Mouse (Mus musculus) cerebellum, postnatal 36 days (tissue): ENCODE data around the gene Kif24.

Source experiments
- DNase-seq, 2 experiments: peaks; one replicate each; pipeline ENCODE4 v3.0.0; 2021 to 2022; ENCODE audit warnings: mixed read lengths in 2 of 2

Gene Kif24

GRCm38 (mm10) chr4:41464345-41465286, at the start of gene Kif24, which contains the start of gene Nudt2:
Kif24 (minus strand) TSS chr4:41464887.
Nudt2 (plus strand) TSS chr4:41465151.
- peak; percentile 96 for DNase-seq

- no peak for DNase-seq
Measured at GRCm38 (mm10) chr4:41513714-41514113, 49.0 kb upstream of the Kif24 start.

DNA sequence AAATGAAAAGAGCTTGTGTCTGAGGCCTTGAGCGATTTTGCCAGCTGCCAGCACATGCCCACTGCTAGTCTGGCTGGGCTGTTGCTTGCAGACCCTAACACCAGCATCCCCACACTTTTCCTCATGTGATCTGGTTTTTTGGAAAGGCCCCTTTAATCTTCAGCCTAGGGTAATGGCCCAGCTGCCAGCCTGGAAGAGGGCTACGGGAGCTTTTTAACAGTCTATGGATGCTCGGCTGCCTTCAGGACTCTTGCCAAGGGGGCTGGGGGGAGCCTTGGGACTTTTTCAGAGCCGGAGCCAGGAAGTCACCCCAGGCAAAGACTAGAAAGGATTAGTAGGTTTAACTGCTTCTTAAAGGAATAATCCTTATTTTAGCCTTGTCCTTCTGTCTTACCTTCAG, 48.6 kb upstream of the Kif24 start:
- DNase-seq: no peak

GRCm38 (mm10) chr4:41507998-41508397, 43.3 kb upstream of the Kif24 start:
- no peak for DNase-seq

DNA sequence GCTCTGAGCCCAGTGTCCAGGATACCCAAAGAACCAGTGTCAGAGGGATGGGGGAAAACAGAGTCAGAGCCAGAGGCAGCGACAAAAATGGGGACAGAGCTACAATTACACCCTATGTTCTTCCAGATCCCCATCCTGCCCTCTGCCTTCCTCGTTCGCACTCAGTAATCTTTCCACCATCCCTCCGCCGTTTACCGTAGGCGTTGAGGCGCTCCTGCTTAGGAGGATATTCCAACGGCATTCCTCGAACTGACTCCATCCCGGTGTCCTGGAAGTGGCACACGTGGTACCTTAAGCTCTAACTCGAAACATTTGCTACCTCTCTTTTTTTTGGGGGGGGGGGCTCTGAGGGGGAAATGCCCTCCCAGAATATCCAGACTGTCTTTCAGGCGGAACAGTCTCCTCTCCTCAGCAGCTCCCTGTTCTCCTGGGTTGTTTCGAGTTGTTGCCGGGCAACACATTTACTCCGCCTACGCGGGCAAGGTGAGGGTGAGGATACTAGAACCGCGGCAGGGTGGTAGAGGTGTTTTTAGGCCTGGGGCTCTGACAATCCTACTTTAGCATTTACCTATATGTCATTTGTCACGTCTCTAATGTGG, 42.7 kb upstream of the Kif24 start:
- no peak for DNase-seq

DNA sequence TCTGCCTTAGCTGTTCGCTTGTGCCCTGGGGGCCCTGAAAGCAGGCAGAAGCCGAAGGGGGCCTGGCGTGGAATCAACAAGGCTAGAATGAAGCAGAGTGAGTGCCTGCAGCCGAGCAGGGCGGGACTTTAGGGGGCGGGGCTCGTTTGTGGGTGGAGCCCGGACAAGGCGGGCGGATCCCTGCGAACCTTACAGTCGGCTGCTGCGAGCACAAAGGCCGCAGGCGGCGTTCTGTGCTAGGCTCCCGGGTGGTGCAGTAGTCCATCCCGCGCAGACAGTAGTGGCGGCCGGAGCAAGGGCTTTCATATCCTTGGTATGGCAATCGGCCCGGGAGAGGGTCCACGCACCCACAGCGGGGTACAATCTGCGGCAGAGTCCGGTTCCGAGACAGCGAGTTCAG, 42.2 kb upstream of the Kif24 start:
- peak; percentile 76 to 82 for DNase-seq

GRCm38 (mm10) chr4:41506156-41506555, 41.5 kb upstream of the Kif24 start:
- peak; percentile 59 to 64 for DNase-seq

GRCm38 (mm10) chr4:41505131-41505551, 40.5 kb upstream of the Kif24 start:
- no peak for DNase-seq

GRCm38 (mm10) chr4:41504325-41504724, 39.6 kb upstream of the Kif24 start:
- DNase-seq: no peak

GRCm38 (mm10) chr4:41502986-41503412, 38.3 kb upstream of the Kif24 start, which contains the start of gene AI464131:
AI464131 (minus strand) TSS chr4:41503076.
- DNase-seq: peak; percentile 92 to 97

GRCm38 (mm10) chr4:41502171-41502940, 37.7 kb upstream of the Kif24 start:
- DNase-seq: no peak

DNA sequence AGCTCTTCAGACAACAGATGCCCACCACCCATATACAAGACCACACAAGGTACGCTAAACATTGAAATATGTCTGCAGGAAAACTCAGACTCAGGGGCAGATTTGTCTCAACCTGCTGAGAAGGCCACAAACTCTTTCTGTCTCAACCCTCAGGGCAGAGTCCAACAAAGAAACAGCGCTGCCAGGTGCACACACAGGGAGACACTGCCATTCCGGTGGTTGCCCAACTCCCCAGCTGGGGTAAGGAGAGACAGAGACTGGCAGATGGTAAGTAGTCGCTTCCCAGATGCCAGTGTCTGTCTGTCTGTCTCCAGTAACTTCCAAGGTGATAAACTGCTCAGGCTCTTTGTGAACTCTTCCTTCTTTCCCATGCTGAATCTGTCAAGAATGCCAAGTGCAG, 36.1 kb upstream of the Kif24 start:
- no peak for DNase-seq

- no peak for DNase-seq
Measured at GRCm38 (mm10) chr4:41499619-41500018, 34.9 kb upstream of the Kif24 start.

- DNase-seq: no peak
Measured at GRCm38 (mm10) chr4:41498921-41499391, 34.3 kb upstream of the Kif24 start.

GRCm38 (mm10) chr4:41497995-41498845, 33.5 kb upstream of the Kif24 start:
- no peak for DNase-seq

DNA sequence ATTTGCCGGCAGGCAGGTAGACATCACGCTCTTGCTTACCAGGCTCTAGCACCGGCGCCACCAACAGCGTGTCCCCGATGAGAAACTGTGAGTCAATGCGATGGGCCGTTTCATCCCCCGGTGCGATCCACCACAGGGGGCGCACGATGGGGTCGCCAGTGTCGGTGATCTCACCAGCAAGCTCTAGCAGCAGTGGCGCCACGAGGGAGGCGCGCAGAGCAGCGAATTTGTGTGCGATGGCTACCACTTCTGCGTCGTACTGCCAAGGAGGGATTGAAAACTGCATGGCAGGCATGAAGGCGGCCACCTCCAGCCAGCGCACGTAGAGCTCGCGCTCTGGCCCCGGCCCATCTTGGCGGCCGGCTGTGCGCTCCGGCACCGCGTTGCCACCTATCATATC, 32.9 kb upstream of the Kif24 start:
- DNase-seq: no peak

GRCm38 (mm10) chr4:41497046-41497445, 32.4 kb upstream of the Kif24 start:
- DNase-seq: no peak

DNA sequence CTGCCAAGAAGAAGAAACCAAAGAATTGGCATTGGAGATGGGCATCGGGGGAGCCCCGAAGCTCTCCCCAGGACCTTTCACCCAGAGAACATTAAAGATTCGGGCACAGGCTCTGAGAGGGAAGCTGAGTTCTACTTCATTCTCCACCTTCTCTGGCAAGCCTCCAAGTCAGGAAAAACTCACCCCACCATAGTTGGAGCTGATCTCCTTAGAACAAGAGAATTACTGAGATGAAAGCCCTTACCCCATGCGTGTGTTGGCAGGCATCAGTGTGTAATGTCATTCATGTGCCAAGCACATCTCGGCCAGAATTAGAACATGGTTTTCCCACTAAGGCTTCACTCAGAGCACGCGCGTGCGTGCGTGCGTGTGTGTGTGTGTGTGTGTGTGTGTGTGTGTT, 31.2 kb upstream of the Kif24 start:
- no peak for DNase-seq

GRCm38 (mm10) chr4:41495076-41495475, 30.4 kb upstream of the Kif24 start:
- no peak for DNase-seq

GRCm38 (mm10) chr4:41494378-41494777, 29.7 kb upstream of the Kif24 start:
- no peak for DNase-seq

DNA sequence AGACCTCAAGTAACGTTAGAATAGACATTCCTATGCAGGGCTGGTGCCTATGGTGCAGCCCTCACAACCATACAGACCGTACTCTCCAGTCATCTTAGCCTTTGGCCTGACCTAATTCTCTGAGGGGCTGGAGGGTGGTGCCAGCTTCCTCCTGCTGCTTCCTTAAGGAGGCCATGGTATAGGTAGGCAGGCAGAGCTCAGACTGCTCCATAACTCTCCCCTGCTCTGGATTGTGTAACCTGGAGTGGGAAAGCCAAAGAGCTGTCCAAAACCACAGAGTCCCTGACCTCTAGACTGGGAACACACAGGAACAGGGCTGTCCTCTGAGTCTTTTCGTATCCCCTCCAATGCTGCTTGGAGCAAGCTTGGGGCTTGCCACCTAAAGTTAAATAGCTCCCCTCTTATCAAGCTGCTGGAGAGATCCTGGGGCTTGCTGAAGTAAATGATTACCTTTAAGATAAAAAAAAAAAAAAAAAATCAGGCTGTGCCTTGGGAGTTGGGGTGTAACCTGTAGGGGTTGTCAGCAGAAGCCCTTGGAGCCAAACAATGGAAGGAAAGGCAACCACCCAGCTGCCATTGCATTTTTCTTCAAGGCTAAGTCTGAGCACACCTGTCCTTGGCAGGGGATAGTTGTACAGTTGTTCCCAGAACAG, 28.9 kb upstream of the Kif24 start:
- no peak for DNase-seq
